Mouse (Mus musculus) telencephalon, adult 2 months (tissue): ENCODE data around the gene Eml6.
A peak's percentile ranks its signal among the peaks of the same experiment; 100 is the strongest.
"Not testable (repeated sequence)": the region's sequence is repeated elsewhere in the genome, so short reads cannot be mapped to it uniquely, and the experiment has no call there.

Source experiments
- DNase-seq: peaks from one replicate; pipeline ENCODE4 v3.0.0-alpha.2; 2011; ENCODE audit warnings: low read depth, low spot score

Gene Eml6

DNA sequence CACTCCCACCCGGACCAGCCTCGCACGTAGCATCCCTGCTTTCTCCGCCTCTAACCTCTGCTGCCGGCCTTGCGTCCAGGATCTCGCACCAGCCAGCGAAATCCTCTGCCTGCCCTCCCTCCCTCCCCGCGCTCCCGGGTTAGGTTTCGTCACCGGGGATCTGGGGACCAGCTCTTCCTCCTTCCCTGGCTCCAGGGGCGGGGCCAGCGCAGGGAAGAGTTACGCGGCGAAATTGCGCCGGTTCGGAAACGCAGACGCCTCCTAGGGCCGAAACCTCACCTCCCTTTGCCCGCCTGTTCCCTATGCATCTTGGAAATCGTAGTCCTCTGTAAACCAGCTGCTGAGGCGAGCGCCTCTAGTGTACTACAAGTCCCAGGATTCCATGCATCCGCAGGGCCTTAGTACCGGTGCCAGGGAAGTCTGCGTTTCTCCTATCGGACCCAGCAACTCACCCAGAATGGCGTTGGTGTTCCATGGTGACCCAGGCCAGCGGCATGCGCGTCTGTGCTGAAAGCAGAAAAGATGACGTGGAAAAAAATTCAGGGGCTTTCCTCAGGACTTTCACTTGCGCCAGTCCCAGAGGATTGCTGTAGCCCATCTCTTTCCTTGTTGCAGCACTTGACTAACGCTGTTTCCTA, at the start of gene Eml6:
TSS of gene Eml6 (minus strand) at position 199 of the 638 bp plus-strand sequence.
- DNase-seq = peak; percentile 99

DNA sequence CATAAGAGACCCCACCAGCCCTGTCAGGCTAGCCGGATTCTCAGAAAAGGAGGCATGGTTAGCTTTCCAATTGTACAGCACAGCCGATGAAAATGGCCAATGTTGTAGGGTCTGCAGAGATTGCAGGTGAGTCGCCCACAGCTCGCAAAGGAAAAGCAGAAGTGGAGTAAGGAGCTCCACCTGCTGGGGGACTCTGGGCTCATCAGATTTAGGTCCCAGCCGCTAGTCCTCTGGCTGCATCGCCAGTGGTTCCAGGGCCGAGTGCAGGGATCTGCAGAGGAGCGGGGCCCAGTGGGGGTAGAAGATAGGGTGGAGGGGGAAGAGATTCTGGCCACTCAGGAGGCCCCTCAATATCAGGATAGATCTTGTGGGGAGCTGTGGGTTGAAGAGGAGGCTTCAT, 31.5 kb upstream of the Eml6 start:
- no peak for DNase-seq

DNA sequence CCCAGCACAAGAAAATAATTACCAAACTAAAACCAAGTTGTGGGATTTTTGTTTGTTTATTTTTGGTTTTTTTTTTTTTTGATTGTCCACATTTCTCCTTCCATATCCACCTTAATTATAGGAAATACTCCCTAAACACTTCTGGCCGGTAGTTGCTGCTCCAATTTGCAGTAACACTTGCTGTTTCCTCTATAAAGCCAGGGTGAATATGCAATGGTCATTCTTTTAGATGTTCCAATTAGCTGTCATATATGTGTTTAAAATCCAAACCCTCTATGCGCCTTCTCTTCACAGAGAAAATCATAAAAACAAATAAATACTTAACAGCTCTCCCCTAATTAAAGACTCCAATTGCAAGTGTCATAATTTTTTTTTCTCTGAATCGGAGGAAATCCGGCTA, 689 bp downstream of the Eml6 start:
- no peak for DNase-seq

DNA sequence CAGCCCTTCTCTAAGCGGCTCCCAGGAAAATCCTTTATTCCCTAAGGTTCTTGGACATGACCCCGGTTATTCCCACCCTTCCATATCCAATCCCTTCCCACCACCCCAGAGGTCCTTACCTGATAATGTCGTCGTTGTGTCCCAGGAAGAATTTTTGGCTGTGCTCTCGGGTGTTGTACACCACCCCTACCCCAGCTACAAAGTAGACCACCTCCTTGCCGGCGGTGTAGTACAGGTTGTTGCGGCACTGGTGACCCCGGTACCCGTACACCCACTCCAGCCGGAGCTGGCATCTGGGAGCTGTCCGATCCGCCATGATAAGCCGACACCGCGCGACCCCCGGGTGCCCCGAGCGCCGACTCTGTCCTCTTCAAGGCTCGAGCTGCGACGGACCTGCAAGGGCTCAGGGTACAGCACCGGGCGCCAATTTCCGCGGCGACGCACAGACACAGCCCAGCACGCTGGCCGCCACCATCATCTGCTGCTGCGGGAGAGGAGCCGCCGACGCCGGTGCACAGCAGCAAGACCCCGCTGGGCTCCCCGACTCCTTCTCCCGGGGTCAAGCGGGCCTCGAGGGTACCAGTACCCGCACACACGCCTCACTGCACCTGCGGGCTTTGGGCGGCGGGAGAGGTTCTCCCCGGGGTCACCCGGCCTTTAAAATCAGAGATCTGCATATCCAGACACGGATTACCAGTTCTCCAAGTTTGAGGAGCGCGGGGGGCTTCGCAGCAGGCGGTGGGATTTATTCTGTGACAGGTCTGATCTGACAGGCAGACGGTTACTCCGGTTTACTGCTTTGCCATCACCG, 1.4 kb downstream of the Eml6 start:
- no peak for DNase-seq

DNA sequence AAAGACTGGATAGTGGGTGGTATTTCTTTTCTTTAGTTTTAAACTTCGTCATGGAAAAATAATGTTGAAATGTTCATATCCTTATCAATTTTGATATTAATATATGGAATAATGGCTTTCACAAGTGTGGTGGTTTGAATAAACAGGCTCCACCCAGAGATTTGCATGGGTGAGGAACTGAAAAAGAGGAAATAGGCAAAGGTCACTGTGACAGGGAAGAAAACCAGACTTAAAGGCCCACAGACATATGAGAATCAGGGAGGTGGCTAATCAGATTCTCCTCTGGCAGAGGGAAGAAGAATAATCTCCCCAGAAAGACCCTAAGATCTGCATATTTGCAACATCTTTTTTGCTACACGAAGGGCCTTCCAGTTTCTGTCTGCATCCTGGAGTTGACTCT, 39.6 kb downstream of the Eml6 start:
- no peak for DNase-seq

DNA sequence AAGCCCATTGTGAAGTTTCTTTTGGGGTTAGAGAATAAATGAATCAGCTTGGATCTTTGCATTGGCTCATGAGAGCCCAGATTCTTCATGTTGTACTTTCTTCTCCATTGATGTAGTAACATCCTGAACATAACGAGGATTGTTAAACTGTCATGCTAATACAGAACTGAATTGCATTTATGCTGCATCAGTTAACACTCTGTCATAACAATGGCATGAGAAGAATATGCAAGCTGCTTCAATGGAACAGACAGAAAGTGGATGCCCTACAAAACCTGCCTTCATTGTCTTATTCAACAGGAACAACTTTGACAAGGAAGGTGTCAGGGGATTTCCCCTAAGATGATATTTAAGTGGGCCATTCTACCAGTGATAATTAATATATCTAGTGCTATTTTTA, 57.0 kb downstream of the Eml6 start:
- no peak for DNase-seq

DNA sequence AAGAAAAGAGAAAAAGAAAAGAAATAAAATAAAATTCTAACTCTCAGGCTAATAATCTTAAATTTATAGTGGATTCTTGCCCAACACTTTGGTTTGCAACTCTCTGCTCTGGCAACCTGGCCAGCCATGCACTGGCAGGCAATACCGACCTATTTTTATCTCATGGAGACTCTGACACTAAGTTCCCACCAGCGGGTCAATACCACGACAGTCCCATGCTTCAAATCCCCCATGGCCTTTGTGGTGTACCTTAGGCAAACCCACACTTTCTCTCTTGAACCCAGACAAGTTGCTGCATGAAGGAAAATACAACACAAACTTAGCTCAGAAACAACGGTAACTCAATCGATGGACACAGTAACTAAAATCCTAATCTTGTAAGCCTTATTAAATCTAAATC, 66.5 kb downstream of the Eml6 start:
- no peak for DNase-seq

DNA sequence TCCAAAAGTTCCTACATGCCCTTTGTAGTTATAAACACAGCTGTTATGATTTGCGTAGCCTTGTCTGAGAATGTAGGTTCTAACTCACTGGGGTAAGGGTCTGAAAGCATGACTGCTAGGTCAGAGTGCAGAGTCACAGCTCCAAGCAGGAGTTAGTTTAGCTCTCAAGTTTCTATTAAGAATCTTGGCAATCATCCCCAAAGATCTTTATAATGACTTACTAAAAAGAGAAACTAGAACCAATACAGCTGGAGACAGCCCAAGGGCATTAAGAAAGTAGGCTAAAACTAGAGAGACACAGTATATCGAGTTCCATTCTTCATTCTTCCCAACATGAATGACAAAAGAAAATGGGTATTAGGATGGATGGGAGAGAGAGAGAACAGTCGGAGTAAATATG, 81.2 kb downstream of the Eml6 start:
- DNase-seq = no peak

DNA sequence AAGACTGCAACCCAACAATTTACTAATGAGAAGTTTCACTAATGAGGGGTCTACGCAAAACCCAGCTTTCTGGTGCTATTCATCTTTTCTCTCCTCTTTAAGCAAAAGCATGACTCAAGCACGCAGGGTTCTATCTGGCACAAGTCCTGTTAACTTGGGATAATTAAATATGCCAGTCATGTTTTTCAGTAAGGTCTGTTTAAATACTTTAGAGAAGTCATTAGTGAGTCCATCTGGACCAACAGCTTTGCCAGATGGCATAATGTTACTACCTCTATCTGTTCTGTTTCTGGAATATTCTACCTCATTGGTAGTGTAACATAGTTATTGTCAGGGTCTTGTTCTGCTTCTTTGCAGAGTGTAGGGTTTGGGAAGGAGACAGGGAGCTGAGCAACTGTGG, 101.5 kb downstream of the Eml6 start:
- DNase-seq = peak; percentile 64

DNA sequence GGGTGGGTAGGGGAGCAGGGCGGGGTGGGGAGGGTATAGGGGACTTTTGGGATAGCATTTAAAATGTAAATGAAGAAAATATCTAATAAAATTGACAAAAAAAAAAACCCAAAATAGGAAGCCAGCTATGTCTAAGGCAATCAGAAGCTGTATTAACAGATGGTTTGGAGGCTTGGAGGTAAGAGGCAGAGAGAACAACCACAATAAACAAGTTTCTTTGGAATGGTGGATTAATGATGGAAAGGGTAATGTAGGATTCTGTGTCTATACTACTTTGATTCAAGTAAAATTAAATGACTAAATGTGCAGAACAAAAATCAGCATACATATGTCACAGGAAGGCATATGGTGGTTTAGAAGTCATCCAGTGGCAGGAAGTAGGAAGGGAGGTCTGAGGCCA, 102.0 kb downstream of the Eml6 start:
- DNase-seq = no peak

DNA sequence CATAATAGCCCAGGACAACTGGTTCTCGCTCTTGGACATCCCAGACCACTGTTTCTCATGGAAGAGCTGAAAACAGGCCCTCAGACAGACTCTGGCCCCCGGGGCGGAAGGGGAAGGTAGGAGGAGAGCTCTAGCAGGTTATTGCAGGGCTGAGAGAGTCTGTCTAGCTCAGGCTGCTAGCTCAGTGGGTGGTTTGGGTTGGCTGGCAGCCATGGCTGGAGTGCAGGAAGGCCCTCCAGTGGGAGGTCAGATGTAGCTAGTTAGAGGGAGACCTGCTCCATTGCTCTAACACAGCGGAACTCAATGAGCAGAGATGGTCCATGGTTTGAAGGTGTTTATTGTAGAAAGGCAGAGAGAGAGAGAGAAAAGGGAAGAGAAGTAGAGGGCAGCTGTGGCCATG, 112.7 kb downstream of the Eml6 start:
- DNase-seq = no peak

DNA sequence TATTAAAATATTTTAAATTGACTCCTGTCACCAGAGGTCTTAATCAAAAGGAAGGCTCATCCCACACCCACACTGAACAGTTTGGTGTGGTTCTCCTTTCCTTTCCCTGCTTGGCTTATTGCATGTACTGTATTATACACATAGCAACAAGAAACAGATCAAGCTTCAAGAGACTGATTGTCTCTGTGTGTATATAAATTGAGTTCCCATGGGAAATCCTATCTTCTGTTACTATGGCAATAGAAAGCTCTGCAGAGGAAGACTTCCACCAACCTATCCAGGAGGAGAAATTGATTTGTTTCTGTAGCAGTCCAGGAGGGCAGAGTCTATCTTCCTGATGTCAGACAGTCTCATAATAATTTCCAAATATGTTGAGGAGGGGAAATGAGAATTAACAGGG, 116.5 kb downstream of the Eml6 start:
- DNase-seq = no peak

DNA sequence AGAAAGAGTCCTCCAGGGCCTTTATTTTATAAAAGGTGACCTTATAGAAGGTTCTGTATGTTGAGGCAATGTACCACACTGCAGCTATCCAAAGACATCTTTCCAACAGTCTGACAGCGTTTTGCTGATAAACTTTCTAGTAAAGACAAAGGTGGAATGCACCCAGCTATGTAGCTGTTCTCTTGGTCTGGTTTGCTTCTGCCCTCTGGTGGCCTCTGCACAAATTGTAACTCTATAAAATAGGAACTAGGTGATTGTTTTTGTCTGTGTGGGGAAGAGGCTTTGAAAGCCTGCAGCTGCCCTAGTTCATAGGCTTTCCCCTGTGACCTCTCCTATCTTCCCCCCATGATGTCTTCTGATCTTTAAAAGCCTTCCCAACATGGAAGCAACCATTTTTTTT, 140.7 kb downstream of the Eml6 start:
- peak; percentile 53 for DNase-seq

DNA sequence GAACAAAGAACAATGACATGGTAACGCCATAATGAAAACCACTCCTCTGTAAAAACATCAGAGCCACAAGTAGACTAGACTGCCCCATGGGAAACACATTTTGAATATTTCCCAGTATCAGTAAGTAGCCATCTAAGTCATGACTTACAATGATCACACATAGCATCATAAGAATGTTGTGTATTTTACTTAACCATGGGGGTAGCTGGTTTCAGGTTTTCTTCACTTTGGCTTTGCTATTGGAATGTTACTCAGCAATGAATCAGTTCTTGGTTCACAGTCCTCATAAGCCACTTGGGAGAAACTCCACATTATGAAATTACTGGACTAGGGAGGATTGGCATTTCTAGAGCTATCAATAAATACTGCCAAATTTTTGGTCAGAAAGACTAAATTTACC, 141.5 kb downstream of the Eml6 start:
- DNase-seq = no peak

DNA sequence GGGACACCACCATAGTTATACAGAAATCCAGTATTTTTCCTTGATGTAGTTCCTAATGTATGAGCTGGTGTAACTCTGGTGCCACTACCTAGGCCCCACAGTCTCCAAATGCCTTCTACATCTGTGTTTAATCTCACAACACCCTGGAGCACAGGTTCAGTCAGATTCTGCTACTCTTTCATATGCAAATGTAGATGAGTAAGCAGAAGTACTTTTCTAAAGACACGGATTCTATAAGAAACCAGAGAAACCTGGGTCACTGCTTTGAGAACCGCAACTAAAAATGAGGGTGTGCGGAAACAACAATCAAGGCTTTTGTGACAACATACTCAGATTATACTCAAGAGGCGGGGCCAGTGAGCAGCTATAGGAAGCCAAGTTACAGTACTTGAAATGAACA, 142.8 kb downstream of the Eml6 start:
- no peak for DNase-seq

DNA sequence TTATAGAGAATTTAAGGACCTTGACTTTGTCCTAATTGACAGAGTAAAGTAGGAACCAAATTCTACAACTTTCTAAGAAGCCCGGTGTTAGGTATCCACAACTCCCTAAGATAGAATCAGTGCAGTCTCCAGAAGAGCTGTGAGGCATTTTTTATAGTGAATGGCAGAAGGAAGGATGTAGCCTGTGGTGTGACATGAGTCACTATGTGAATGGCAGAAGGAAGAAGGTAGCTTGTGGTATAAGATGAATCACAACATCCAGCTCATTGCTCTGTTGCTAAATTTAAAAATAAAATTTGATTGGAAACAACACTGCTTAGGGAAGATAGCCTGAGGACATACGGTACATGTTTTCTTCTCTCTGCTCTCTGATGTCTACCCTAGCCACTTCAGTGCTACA, 146.2 kb downstream of the Eml6 start:
- peak; percentile 66 for DNase-seq

DNA sequence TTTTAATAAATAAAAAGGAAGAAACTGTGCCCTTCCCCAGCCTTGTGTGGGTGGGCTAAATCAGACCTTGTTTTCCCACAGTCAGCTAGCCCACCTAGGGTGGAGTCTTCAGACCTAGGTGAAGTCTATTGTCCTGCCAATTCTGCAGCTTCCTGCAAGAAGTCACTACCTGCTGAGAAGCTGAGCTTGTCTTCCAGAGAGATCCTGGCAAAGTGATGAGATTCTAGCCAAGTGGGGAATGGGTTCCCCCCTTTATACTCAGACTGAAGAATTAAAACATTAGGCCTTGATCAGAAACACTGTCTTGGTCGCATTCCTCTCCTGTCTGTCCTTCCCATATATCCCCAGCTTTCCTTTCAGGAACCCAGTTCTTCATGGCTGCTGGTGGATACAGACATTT, 147.9 kb downstream of the Eml6 start:
- DNase-seq = no peak

DNA sequence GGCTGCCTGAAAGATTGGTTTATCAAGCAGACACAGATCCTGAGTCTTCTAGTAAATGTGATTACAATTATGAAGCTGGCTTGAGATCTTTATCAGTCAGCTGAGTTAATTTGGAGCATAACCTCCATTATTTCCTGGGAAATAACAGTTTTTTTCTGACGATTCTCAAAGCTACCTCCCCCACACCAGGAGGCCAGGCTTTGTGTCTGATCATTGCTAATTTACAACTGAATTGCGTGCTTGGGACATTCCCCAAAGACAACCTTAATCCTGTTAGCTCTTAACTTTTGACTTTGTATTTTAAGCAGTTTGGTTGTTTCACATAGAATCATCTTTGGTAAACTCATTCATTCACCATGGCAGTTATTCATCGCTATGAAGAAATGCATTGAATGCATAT, 148.6 kb downstream of the Eml6 start:
- no peak for DNase-seq

DNA sequence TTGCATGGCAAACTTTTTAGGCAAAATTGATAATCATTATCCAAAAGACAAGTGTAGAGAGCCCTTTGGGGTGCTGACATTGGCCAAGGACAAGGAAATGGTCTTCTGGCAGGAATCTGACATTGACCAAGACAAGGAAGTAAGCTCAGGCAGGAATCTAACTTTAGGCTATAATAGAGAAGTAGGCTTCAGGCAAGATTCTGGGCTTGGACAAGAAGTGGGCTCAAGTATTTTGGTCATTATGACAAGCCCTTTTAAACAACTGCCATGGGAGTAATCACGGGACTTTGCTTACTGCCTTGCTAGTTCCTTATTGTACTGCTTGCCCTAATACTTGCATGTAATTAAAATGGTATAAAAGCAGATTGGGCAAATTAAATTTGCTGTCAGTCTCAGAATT, 151.1 kb downstream of the Eml6 start:
- DNase-seq = not testable (repeated sequence)

DNA sequence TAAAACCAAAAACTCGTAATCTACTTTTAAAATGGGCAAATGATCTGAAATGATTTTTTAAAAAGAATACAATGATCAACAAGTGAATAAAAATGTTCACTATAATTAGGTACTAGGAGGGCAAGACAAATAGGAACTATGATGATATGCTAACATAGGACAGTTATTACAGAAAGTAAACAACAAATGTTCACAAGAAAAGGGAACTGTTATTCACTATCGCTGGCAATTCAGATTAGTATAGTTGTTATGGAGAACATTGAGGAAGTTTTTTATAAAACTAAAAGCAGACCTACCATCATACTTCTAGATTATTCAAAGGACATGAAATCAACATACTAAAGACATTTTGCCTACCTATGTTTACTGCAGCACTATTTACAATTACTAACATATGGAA, 155.7 kb downstream of the Eml6 start:
- no peak for DNase-seq

DNA sequence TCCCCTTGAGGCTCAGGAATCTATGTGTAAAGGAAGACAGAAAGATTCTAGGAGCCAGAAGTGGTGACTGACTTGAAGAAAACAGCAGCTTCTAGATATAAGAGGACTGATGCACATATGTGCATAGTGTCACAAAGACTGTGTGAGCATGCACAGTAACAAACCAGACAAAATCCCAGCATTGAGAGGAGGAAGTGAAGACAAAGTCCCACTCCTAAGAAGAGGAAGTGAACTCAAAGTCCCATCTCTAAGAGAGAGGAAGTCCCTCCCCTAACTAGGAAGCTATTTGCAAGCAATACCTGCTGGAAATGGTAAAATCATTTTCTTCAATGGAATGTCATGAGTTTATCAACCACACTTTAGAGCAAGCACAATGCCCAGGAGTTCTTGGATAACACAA, 161.6 kb downstream of the Eml6 start:
- no peak for DNase-seq

DNA sequence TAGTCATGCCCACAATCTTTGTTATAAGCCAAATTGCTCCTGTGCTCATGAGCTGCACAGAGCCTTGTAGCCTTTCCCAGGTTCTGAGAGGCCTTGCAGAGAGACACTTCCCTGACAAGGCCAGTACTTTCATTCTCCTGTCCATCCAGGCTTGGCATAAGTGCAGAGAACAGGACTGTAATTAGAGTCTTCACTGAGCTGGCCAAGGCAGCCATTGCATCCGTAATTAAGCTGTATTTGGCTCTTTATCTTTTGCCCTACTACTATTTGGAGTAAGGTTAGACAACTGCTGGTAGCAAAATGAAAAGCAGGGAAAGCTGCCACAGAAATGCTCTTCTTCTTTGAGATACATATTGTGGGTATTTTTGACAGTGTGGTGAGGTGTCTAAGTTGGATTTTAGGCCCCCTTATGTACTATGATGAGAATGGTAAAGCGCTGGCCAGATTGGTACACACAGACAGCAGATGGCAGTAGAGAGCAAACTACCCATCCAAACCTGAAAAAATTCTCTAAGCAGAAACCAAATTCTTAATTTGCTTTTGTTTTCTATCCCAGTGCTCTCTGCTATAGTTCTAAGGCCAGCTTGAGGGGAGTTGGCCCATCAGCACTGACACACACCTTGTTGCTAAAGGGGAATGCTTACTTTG, 164.0 kb downstream of the Eml6 start:
- DNase-seq = no peak

DNA sequence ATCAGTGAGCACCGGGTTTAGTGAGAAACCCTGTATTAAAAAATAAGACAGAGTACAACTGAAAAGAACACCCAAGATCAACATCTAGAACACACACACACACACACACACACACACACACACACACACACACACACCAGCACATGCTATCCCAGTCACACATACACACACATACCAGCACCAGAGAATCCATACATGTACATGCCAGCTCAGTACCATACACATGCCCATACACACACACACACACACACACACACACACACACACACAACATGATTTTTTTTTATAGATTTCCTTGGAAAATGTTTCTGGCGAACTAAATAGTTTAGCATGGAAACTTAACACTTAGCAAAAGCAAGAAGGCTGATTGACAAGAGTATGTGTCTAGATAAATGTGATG, 164.8 kb downstream of the Eml6 start:
- no peak for DNase-seq
